Mouse (Mus musculus): Measurements from ENCODE around the gene St6gal1.

DNA sequence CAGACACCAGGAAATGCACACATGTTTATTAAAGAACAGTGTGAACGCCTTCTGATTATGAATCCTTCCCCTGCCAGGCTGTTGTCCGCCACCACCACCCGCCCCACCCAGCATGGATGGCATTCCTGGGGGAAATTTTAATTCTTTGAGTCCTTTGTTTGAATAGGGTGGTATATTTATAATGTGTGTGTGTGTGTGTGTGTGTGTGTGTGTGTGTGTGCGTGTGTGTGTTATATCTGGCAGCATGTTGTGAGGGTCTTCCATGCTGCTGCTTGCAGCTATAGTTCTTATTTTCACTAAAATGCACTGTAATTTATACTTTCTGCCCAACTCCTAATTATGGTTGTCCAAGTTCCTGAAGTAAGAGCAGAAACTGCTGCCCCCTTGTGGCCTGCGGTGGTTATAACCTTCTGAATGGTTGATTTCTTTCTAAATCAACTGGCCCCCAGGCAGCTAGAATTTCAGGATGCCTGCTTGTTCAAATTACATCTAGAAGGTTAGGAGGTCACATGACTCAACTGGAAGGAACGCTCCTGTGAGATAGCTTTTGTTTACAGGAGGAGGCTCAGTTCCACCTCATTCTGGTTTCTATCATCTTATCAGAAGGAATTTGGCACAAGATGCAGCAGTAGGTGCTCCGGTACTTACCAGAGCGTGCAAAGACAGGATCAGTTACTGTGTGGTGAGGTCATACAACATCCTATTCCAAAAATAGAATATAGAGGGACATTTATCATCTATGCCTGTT is 178.6 kb downstream of the St6gal1 start:
- TF ChIP-seq CTCF (IDR thresholded peaks at IDR 0.05; ENCODE audit: low read depth, low read length) (no peak), POLR2A (IDR thresholded peaks at IDR 0.05; ENCODE audit: borderline replicate concordance, low read depth, low read length) (no peak)

All from bone marrow macrophage, adult 2 months (primary cell).